Mouse (Mus musculus): Measurements from ENCODE around the gene Abtb1. TPM values are rescaled to one million over a fixed set of nuclear protein-coding genes. Genes with fewer than 3 reads are reported as not detected.

Abtb1 gene
- total RNA-seq, 2 experiments from 2014 or later = 22.8 to 104 TPM

DNA sequence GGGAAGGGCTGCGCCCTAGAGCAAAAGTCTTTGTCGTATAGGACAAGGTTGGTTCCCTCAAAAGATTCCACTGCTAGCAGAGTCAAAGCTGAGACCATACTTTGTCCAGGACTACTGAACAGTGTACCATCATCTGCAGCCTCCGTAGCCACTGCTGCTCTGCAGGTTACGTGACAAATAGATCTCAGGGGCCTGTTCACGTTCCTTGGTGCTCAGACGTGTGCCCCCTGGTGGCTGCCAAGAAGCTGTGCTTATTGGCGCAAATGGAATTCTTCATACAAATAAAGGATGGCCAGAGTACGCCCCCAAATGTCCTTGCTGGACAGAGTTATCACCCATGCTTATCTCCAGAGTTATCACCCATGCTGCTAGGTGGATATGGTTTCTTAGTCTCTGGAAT, 10.3 kb downstream of the Abtb1 start:
- ATAC-seq (ENCODE audit: poor library complexity, severe bottlenecking) = 0 out of 2 replicates have a peak, but pooled peaks have one; percentile 11

DNA sequence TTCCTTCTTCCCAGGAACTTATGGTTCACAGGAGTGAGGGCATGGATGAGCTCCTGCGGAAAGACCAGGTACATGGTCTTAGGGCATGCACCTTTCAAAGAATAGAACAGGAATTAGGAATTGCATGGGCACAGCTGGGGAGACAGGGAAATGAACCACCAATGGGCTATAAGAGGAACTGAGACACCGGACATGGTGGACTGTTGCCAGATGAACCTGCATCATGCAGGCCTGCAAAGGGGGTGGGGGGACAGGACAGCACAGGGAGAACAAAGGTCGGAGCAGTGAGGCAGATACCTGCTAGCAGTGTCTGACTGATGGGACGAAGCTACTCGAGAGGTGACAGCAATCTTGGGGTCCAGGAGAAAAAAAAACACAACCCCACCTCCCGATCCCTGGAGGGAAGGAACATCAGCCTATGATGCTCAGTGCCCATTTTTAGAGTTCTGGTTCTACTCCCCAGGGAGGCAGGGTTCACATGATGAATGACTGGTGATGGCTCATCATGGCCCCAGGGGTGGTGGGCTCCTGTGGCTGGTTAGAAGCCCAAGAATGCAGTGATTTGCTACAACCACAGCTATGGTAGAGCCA, 11.6 kb downstream of the Abtb1 start:
- no peak for ATAC-seq (ENCODE audit: poor library complexity, severe bottlenecking)

DNA sequence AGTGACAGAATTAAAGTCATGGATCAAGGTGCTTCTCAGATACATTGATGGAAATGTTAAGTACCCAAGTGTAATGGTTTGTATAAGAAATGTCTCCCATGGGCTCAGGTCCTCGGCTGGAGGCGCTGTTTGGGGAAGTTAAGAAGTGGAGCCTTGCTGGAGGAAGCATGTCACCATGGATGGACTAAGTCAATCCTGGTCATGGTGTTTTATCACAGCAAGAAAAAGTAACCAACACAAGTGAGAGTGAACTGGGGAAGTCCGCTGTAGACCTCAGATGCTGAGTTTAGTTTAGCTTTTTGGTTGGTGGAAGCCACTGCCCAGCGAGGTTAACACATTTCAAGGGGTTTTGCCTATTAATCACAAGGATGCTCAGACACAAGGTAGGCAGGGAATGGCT, 12.2 kb downstream of the Abtb1 start:
- ATAC-seq (ENCODE audit: poor library complexity, severe bottlenecking) = no peak

DNA sequence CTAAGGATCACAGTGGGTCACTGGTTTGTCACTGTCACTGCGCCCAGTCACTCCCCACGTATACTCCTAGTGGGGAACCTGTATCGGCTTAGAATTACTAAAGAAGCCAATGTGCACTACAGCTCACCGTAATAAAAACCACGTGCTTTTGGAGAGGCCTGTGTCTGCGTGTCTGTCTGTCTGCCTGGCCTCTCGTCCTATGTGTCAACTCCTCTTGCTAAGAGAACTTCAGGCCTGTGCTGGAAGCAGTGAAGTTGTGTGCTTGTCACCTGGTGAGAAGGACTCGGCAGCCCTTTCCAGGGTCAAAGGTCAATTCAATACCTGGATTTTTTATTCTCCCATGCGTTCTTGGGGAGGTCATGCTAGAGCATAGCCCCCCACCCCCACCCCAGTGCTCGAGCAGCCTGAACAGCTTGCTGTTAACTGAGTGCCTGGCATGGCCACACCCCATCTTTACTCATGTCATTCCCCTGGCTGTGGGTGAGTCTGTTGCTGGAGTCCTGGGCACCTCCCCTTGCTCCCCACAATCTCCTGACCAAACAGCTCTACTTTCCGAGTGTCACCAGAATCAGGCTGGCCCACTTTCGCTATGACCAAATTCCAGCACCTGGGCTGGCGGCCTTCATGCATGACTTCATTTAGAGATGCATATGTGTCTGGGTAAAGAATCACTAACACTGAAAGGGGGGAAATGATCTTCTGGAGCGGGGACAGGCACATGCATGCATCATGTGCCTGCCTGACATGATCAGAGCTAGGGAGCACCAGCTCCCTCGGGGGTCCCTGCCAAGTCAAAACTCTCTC, 13.4 kb downstream of the Abtb1 start:
- ATAC-seq (ENCODE audit: poor library complexity, severe bottlenecking) = no peak

DNA sequence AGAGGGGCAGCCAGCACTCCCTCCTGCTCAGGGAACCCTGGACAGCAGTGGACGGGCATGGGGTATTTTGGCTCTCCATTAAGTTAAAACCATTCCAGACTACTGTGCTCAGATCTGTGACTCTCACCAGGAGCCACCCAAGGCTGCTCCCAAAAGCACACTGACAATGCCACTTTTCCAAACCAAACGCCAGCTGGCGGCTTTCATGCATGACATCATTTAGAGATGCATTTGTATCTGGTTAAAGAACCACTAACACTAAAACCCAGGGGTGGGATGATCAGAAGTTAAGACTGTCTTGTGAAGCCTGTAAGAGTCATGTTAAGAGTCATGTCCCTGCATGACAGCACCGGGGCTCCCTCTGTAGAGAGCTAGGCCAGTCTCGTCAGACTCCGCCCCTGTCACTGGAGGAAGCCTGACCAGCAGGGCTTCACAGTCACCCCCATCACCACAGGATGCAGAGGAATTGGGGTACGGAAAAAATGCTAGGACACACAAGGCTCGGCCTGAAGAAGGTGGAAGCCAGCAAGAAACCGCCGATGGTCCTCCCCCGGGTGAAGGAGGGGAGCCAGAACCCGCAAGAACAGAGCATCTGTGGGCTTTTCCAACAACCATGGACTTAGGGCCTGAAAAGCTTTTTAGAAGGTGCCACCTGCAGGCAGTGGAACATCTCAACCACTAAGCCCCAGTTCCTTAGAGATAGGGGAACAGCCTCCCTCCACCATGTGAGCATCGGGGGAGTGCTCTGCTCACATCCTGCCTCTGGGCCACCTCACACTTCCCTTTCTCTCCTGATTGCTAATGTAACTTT, 14.2 kb downstream of the Abtb1 start:
- peak; percentile 76 for ATAC-seq (ENCODE audit: poor library complexity, severe bottlenecking)

DNA sequence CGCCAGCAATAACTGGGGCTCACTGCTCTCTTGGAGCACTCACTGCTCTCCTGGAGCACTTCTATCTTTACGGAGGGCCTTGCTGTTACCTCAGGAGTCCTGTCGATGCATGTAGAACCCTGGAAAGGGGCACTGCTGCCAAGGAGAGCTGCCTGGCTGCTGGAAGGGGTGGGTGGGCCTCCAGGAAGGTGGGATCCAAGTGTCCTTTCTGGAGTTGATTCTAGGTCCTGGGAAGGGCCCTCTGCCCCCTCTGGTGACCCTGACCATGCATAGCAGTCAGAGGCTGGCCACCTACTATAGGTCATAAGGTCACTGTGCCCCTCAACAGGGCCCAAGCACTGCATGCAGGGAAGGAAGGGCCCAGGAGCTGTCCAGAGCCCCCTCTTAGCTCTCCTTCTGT, 14.8 kb downstream of the Abtb1 start:
- no peak for ATAC-seq (ENCODE audit: poor library complexity, severe bottlenecking)

DNA sequence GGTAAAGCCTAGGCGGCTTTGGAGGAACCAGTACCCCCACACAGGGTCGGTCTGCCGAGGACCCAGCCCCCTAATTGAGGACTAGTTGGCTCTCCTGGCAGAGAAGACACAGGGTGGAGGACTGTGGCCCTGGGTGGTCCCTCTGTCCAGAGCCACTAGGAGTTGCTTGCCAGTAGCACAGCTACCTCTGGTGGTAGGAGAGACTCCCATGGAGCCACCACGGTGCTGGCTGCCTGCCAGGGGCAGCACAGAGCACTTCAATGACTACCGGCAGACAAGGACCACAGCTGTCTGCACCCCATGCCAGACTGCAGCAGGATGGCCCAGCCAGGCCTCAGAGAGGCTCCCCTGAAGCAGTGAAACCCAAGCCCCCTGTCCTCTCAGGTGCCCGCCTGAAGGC, 15.2 kb downstream of the Abtb1 start:
- ATAC-seq (ENCODE audit: poor library complexity, severe bottlenecking) = no peak

DNA sequence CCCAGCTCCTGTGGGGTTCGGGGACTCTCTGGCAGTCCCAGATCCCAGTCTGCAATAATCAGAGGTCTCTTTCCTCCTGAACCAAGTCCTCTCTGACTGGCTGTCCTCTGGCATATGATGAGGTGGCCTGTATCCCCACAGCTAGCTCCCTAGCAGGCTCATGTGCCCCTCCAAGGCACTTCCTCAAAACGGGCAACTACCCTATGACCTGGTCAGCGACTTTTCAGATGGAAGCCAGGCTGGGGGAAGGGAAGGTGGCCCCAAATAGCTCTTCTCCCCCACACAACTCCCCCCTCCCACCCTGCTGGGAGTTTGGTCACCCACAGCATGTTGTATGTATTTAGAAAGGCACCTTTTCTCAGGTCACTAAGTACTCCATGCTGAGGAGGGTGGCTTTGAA, 15.7 kb downstream of the Abtb1 start:
- peak; percentile 23; the same call in 1 of the 2 replicates for ATAC-seq (ENCODE audit: poor library complexity, severe bottlenecking)

DNA sequence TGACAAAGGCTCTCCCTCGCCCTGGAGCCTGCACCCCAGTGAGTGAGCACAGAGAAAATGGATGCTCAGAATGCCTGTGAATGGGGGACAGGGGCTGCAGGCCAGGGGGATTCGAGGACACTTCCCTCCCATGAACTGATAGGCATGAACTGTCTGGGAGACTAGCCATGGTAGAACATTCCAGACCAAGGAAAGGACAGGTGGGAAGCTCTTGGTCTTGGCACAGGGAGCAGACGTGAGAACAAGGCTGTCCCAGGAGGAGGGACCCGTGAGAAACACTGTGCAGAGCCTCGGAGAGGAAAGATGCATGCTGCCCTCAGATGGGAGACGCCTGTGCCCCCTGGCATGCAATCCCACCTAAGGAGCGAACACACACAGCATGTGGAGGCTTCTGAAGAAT, 17.6 kb downstream of the Abtb1 start:
- no peak for ATAC-seq (ENCODE audit: poor library complexity, severe bottlenecking)

DNA sequence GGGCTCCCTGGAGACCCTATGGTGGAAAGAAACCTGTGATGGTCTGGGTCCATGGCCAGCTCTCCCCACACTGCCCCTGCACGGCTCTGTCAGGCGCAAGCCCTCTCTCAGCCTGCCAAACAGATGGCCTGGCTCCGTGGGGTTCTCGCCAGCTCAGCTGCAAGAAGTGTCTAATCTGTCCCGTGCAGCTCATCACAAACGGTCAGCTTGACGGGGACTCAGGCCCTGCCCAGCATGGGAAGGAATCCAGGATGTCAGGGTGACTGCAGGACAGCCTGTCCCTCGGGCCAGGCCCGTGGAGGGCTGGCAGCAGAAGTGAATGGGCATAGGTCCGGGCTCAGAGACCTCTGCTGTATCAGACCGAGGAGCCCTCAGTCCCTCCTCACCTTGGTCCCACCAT, 19.9 kb downstream of the Abtb1 start:
- ATAC-seq (ENCODE audit: poor library complexity, severe bottlenecking) = no peak

DNA sequence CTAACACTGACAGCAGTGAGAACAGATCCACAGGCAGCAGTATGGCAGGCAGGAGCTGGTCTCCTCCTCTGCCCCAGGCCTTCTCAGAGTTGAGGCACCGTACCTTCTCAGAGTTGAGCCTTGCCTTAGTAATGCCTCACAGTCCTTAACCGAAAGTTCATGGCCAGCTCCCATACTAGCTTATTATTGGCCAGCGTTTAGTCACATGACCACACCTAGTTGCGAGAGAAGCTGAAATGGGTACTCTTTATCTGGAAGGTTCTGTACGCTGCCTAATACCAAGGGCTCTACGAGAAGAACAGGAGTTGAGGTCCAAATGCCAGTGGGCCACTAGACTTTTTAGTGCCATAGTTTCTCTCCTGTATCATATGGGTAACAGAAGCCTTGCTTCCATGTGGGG, 20.5 kb downstream of the Abtb1 start:
- ATAC-seq (ENCODE audit: poor library complexity, severe bottlenecking) = no peak

DNA sequence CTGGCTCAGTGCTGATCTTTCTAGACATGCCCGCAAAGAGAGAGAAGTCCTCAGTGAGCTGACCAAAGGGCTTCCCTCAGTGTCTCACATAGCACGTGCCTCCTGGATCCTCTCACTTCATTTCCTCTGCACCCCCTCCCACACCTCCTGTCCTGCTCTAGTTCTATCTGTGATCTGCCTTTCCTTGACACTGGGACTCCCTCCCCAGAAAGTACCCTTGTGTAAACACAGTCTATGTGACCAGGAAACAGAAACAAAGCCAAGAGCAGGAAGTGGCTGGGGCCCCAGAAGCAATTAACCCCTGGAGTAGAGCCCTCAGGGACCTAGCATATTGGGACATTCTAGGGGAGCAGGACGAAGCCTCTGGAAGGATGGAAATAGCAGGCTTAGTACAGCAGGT, 20.9 kb downstream of the Abtb1 start:
- peak; percentile 22; the same call in 1 of the 2 replicates for ATAC-seq (ENCODE audit: poor library complexity, severe bottlenecking)

DNA sequence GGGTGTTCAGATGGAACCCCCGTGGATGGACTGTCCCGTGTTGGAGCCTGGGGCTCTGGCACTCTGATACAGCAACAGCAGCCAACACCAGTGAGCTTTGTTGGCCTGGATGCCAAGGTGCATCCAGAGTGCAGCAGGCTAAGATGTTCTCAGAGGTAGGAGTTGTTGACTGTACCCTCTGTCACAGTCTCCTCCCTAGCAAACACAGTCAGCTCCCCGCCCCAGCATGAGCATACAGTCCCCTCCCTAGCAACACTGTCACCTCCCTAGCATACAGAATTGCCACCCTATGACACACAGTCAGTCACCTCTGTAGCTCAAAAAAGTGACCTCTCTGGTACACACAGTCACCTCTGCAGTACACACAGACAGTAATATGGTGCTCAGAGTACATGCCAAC, 24.9 kb downstream of the Abtb1 start:
- no peak for ATAC-seq (ENCODE audit: poor library complexity, severe bottlenecking)

DNA sequence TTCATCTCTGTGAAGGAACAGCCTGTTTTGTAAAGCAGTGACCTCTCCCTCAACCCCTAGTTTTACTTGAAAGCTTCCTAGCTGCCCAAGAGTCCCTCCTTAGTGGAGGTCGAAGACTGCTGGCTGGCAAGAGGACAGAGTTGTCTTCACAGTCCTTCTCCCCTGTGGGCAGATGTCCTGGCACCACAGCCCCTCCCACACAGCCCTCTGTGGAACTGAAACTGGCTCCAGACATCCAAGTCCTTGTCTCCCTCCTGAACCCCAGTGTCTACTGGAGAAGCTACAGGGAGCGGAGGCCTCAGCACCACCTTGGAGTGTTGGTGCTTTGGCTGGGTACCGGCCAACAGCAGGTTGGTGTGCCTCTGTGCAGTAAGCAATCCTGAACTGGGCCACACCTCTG, 26.3 kb downstream of the Abtb1 start:
- peak; percentile 41 for ATAC-seq (ENCODE audit: poor library complexity, severe bottlenecking)

DNA sequence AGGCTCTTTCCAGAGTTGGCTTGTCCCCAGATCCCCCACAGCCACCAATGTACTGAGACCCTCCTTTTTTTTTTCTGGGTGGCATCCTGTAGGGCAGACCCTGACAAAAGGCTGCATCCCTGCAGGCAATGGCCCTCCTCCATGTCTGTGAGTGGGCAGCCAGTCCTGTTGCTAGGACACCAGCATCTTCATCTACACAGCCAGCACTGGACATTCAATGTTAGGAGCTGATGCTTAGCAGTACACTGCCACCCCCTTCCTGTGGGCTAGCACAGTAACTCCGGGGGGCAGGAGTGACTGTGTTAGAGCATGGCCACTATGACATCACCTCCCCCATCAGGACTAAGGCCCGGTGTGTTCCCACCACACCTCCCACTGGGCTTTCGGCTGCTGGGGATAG, 26.7 kb downstream of the Abtb1 start:
- no peak for ATAC-seq (ENCODE audit: poor library complexity, severe bottlenecking)

DNA sequence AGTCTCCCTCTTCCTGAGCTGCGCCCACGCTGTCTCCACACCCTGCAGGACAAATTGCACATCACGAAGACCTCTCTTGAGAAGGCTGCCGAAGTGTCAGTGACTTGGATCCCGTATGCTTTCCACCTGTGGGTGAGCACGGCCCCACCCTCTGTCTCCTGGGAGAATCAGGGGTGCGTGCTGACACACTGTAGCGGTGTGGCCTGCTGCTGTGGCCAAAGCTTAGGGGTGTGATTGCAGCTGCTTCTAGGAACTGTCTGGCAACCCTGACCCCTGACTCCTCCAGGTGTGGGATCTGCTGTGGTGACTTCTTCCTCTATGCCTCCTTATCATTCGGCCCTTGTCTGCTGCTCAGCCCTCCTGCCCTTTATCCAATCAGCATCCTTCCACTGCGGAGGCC, 28.0 kb downstream of the Abtb1 start:
- no peak for ATAC-seq (ENCODE audit: poor library complexity, severe bottlenecking)

DNA sequence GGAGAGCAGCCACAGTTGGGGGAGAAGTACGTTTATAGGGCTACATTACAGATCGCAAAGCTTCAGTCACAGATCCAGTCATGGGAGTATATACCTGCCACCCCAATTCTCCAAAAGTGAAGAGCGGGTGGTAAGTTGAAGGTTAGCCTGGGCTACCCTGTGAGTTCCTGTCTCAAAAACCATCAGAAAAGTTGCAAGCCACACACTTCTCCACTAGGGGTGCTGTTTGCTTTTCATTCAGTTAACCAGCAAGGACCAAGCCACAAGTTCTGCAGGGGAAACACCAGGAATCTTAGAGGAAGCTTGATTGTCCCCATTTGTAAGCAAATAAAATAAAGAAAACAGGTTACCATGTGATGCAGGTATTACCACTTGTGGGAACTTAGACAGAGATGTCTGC, 28.9 kb downstream of the Abtb1 start:
- ATAC-seq (ENCODE audit: poor library complexity, severe bottlenecking) = peak; percentile 80

DNA sequence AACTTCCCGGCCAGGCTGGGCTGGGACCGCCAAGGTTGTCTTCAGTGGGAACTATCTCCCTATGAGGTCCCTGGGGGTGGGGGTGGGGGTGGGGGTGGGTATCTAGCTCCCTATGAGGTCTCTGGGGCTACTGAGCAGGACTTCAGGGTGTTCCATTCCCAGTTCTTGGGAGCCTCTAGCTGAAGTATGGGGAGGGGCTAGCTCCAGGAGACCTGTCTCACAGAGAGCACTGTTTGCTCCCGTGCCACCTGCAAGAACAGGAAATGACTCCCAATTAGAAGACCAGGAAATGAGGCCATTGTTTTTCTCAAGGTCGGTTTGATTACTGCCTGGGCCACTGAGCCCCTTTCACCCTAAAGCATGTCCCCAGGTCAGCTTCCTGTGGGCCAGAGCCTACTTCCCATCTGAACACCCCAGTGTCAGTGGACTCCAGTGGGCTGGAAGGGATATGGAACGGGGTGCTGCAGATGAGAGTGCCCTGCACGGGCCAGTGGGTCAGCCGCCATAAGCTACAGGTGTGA, 29.8 kb downstream of the Abtb1 start:
- ATAC-seq (ENCODE audit: poor library complexity, severe bottlenecking) = no peak

DNA sequence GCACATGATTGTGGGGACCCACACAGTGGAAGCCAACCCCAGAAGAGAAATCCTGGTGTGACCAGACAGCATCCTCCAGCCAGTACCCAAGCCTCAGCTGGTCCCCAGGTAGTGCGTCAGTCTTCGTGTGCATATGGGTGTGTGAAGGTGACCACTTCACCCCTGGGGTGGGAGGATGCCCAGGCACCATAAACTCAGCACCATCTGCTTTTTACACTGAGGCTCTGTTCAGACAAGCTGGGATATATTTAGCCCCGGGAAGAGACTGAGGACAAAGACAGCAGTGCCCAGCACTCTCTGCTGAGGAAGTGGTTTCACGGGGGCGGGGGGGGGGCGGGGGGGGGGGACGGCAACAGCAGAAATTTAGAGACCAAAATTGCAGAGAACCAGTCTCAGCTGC, 30.4 kb downstream of the Abtb1 start:
- no peak for ATAC-seq (ENCODE audit: poor library complexity, severe bottlenecking)

DNA sequence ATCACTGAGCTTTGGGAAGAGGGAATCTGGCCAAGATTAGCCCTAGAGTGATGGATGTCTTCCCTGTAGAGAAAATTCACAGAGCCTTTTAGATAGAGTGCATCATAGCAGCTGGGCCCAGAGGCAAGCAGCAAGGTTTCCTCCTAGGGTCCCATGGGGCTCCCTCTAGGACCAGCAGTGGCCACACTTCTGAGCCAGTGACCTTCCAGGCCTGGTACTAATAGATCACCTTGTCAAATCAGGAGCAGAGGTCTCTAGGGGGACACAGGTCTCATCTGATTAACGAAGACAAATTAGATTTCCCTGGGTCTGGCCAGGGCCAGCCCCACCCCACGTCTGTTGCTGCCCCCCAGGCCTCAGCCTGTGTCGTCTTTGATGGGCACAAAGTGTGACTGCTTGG, 31.5 kb downstream of the Abtb1 start:
- ATAC-seq (ENCODE audit: poor library complexity, severe bottlenecking) = no peak

All from megakaryocyte, adult 5-6 weeks (primary cell).